Mouse (Mus musculus): ENCODE data around the gene Pdcd4. TPM values are rescaled to one million over a fixed set of nuclear protein-coding genes. Genes with fewer than 3 reads are reported as not detected.
A peak's percentile ranks its signal among the peaks of the same experiment; 100 is the strongest.

The Pdcd4 gene
- polyA plus RNA-seq (2015; fragmentation: Nextera tagmentation; extraction: Ambion mirVana), result 64.6 and 68.9 TPM in 2 replicates

- H3K9ac ChIP-seq (replicated peaks; ENCODE audit: low read depth), result no peak within 1 kb of the TSS
- peaks cover 13% of the 10 kb centered on the region; the same call in 1 of the 2 replicates for H3K4me1 ChIP-seq (ENCODE audit: insufficient read depth, low read depth, low read length)
- H3K27ac ChIP-seq (ENCODE audit: low read length), result peak within 1 kb of the TSS; percentile 48
- no peaks in the 10 kb centered on the region for H3K9me3 ChIP-seq (ENCODE audit: low read length)
- H3K36me3 ChIP-seq (ENCODE audit: insufficient read depth, low read length), result no peaks in the 10 kb centered on the region
- ATAC-seq (peak; percentile 65), DNase-seq (ENCODE audit: low spot score) (peak; percentile 69)
- no peak within 1 kb of the TSS for H3K4me3 ChIP-seq (ENCODE audit: low read depth, low read length)
- H3K27me3 ChIP-seq (replicated peaks; ENCODE audit: insufficient read depth, low read length), result no peaks in the 10 kb centered on the region
- TF ChIP-seq EP300 (IDR thresholded peaks at IDR 0.05) (no peak), CTCF (IDR thresholded peaks at IDR 0.05) (no peak)
- 0 out of 2 replicates have a peak within 1 kb of the TSS, but pooled peaks have one; percentile 14 for H3K4me2 ChIP-seq (replicated peaks; ENCODE audit: low read depth, low read length)
- WGBS, result 24% methylated on average over 3 of the region's 3 CpGs
Observed at GRCm38 (mm10) chr19:53892061-53892460, at the start of gene Pdcd4. Gene Pdcd4 (plus strand): TSS chr19:53892231.

GRCm38 (mm10) chr19:53843972-53844371 lies 48.1 kb upstream of the Pdcd4 start:
- Histone ChIP-seq H3K36me3 (ENCODE audit: insufficient read depth, low read length) (no peaks in the 10 kb centered on the region), H3K9ac (replicated peaks; ENCODE audit: low read depth) (no peak overlapping the region), H3K4me2 (replicated peaks; ENCODE audit: low read depth, low read length) (no peak overlapping the region), H3K27ac (ENCODE audit: low read length) (no peak overlapping the region), H3K27me3 (replicated peaks; ENCODE audit: insufficient read depth, low read length) (no peaks in the 10 kb centered on the region), H3K4me3 (ENCODE audit: low read depth, low read length) (no peak overlapping the region), H3K9me3 (ENCODE audit: low read length) (no peaks in the 10 kb centered on the region), H3K4me1 (ENCODE audit: insufficient read depth, low read depth, low read length) (no peaks in the 10 kb centered on the region)
- ATAC-seq, result peak; percentile 37
- TF ChIP-seq EP300 (IDR thresholded peaks at IDR 0.05) (no peak), CTCF (IDR thresholded peaks at IDR 0.05) (no peak)
- no peak for DNase-seq (ENCODE audit: low spot score)
- 49% methylated on average over 8 of the region's 8 CpGs for WGBS

GRCm38 (mm10) chr19:53848272-53848995 lies 43.6 kb upstream of the Pdcd4 start:
- no peak overlapping the region for H3K27ac ChIP-seq (ENCODE audit: low read length)
- H3K4me1 ChIP-seq (ENCODE audit: insufficient read depth, low read depth, low read length), result peaks cover 5% of the 10 kb centered on the region; the same call in 1 of the 2 replicates
- WGBS, result 61% methylated on average over 10 of the region's 10 CpGs
- H3K9ac ChIP-seq (replicated peaks; ENCODE audit: low read depth), result no peak overlapping the region
- H3K4me3 ChIP-seq (ENCODE audit: low read depth, low read length), result no peak overlapping the region
- H3K9me3 ChIP-seq (ENCODE audit: low read length), result no peaks in the 10 kb centered on the region
- H3K36me3 ChIP-seq (ENCODE audit: insufficient read depth, low read length), result no peaks in the 10 kb centered on the region
- no peaks in the 10 kb centered on the region for H3K27me3 ChIP-seq (replicated peaks; ENCODE audit: insufficient read depth, low read length)
- ATAC-seq (no peak), DNase-seq (ENCODE audit: low spot score) (no peak)
- TF ChIP-seq EP300 (IDR thresholded peaks at IDR 0.05), result no peak
- TF ChIP-seq CTCF (IDR thresholded peaks at IDR 0.05), result no peak
- no peak overlapping the region for H3K4me2 ChIP-seq (replicated peaks; ENCODE audit: low read depth, low read length)

- Histone ChIP-seq H3K4me3 (ENCODE audit: low read depth, low read length) (no peak overlapping the region), H3K27me3 (replicated peaks; ENCODE audit: insufficient read depth, low read length) (no peaks in the 10 kb centered on the region), H3K4me1 (ENCODE audit: insufficient read depth, low read depth, low read length) (peaks cover 5% of the 10 kb centered on the region; the same call in 1 of the 2 replicates), H3K27ac (ENCODE audit: low read length) (peak overlapping the region; percentile 84), H3K9me3 (ENCODE audit: low read length) (no peaks in the 10 kb centered on the region), H3K9ac (replicated peaks; ENCODE audit: low read depth) (no peak overlapping the region), H3K4me2 (replicated peaks; ENCODE audit: low read depth, low read length) (0 out of 2 replicates have a peak overlapping the region, but pooled peaks have one; percentile 0), H3K36me3 (ENCODE audit: insufficient read depth, low read length) (no peaks in the 10 kb centered on the region)
- TF ChIP-seq EP300 (IDR thresholded peaks at IDR 0.05), result peak; percentile 84
- no peak for TF ChIP-seq CTCF (IDR thresholded peaks at IDR 0.05)
- ATAC-seq, result peak; percentile 77
- peak; percentile 91 for DNase-seq (ENCODE audit: low spot score)
- 19% methylated on average over 18 of the region's 18 CpGs for WGBS
Observed at GRCm38 (mm10) chr19:53850166-53850922, 41.7 kb upstream of the Pdcd4 start.

- H3K36me3 ChIP-seq (ENCODE audit: insufficient read depth, low read length), result no peaks in the 10 kb centered on the region
- peaks cover 5% of the 10 kb centered on the region; the same call in 1 of the 2 replicates for H3K4me1 ChIP-seq (ENCODE audit: insufficient read depth, low read depth, low read length)
- H3K9me3 ChIP-seq (ENCODE audit: low read length), result no peaks in the 10 kb centered on the region
- H3K27me3 ChIP-seq (replicated peaks; ENCODE audit: insufficient read depth, low read length), result no peaks in the 10 kb centered on the region
- WGBS, result 86% methylated on average over 13 of the region's 13 CpGs
- ATAC-seq (no peak), DNase-seq (ENCODE audit: low spot score) (no peak)
- no peak overlapping the region for H3K9ac ChIP-seq (replicated peaks; ENCODE audit: low read depth)
- no peak overlapping the region for H3K27ac ChIP-seq (ENCODE audit: low read length)
- no peak overlapping the region for H3K4me2 ChIP-seq (replicated peaks; ENCODE audit: low read depth, low read length)
- no peak for TF ChIP-seq EP300 (IDR thresholded peaks at IDR 0.05)
- TF ChIP-seq CTCF (IDR thresholded peaks at IDR 0.05), result no peak
- H3K4me3 ChIP-seq (ENCODE audit: low read depth, low read length), result no peak overlapping the region
Observed at GRCm38 (mm10) chr19:53851352-53851751, 40.7 kb upstream of the Pdcd4 start.

All from lung, postnatal 0 days (tissue).